Mouse (Mus musculus): ENCODE data around the gene Gm38392. TPM values are rescaled to one million over a fixed set of nuclear protein-coding genes. Genes with fewer than 3 reads are reported as not detected.

The Gm38392 gene
- polyA plus RNA-seq, 1 experiment from 2014 or later: not detected

- Histone ChIP-seq H3K27ac (no peak overlapping the region), H3K9ac (no peak overlapping the region), H3K4me3 (no peak overlapping the region), H3K36me3 (no peaks in the 10 kb centered on the region), H3K4me2 (no peak overlapping the region), H3K9me3 (replicated peaks) (no peaks in the 10 kb centered on the region), H3K4me1 (replicated peaks) (peaks cover 11% of the 10 kb centered on the region), H3K27me3 (peaks cover 100% of the 10 kb centered on the region)
- 5% methylated on average over 7 of the region's 7 CpGs for WGBS
- no peak for ATAC-seq (replicated peaks; ENCODE audit: insufficient number of reproducible peaks, insufficient read depth, low FRiP score, low read depth)
Measured at GRCm38 (mm10) chr3:88203999-88204700, 82.9 kb downstream of the Gm38392 start.

GRCm38 (mm10) chr3:88203456-88203855 is 83.6 kb downstream of the Gm38392 start:
- no peak overlapping the region for H3K27ac ChIP-seq
- H3K4me1 ChIP-seq (replicated peaks): peaks cover 11% of the 10 kb centered on the region
- H3K27me3 ChIP-seq: peaks cover 100% of the 10 kb centered on the region
- H3K9me3 ChIP-seq (replicated peaks): no peaks in the 10 kb centered on the region
- H3K4me3 ChIP-seq: no peak overlapping the region
- ATAC-seq (replicated peaks; ENCODE audit: insufficient number of reproducible peaks, insufficient read depth, low FRiP score, low read depth): no peak
- no peak overlapping the region for H3K9ac ChIP-seq
- H3K36me3 ChIP-seq: no peaks in the 10 kb centered on the region
- 15% methylated on average over 5 of the region's 5 CpGs for WGBS
- H3K4me2 ChIP-seq: no peak overlapping the region

- Histone ChIP-seq H3K36me3 (no peaks in the 10 kb centered on the region), H3K4me1 (replicated peaks) (peaks cover 11% of the 10 kb centered on the region), H3K9ac (no peak overlapping the region), H3K4me2 (no peak overlapping the region), H3K27ac (no peak overlapping the region), H3K9me3 (replicated peaks) (no peaks in the 10 kb centered on the region), H3K27me3 (peaks cover 100% of the 10 kb centered on the region), H3K4me3 (no peak overlapping the region)
- 6% methylated on average over 6 of the region's 6 CpGs for WGBS
- ATAC-seq (replicated peaks; ENCODE audit: insufficient number of reproducible peaks, insufficient read depth, low FRiP score, low read depth): no peak
Measured at GRCm38 (mm10) chr3:88202986-88203385, 84.0 kb downstream of the Gm38392 start.

- Histone ChIP-seq H3K36me3 (no peaks in the 10 kb centered on the region), H3K4me2 (no peak overlapping the region), H3K9ac (no peak overlapping the region), H3K4me1 (replicated peaks) (peaks cover 11% of the 10 kb centered on the region), H3K9me3 (replicated peaks) (no peaks in the 10 kb centered on the region), H3K27ac (no peak overlapping the region), H3K27me3 (peaks cover 100% of the 10 kb centered on the region), H3K4me3 (no peak overlapping the region)
- ATAC-seq (replicated peaks; ENCODE audit: insufficient number of reproducible peaks, insufficient read depth, low FRiP score, low read depth): no peak
- 19% methylated on average over 5 of the region's 5 CpGs for WGBS
Measured at GRCm38 (mm10) chr3:88201640-88202039, 85.4 kb downstream of the Gm38392 start.

- Histone ChIP-seq H3K36me3 (no peaks in the 10 kb centered on the region), H3K27me3 (peaks cover 98% of the 10 kb centered on the region), H3K4me1 (replicated peaks) (peaks cover 11% of the 10 kb centered on the region), H3K9me3 (replicated peaks) (no peaks in the 10 kb centered on the region), H3K4me3 (peak overlapping the region; percentile 44), H3K4me2 (peak overlapping the region; percentile 65), H3K9ac (0 out of 2 replicates have a peak overlapping the region, but pooled peaks have one; percentile 5), H3K27ac (no peak overlapping the region)
- no peak for ATAC-seq (replicated peaks; ENCODE audit: insufficient number of reproducible peaks, insufficient read depth, low FRiP score, low read depth)
- 1% methylated on average over 36 of the region's 37 CpGs for WGBS
Measured at GRCm38 (mm10) chr3:88200972-88201330, 86.1 kb downstream of the Gm38392 start.

GRCm38 (mm10) chr3:88200161-88200971 is 86.6 kb downstream of the Gm38392 start:
- H3K4me1 ChIP-seq (replicated peaks): peaks cover 11% of the 10 kb centered on the region
- no peak overlapping the region for H3K27ac ChIP-seq
- H3K4me3 ChIP-seq: peak overlapping the region; percentile 44
- H3K36me3 ChIP-seq: no peaks in the 10 kb centered on the region
- H3K27me3 ChIP-seq: peaks cover 98% of the 10 kb centered on the region
- H3K9ac ChIP-seq: 0 out of 2 replicates have a peak overlapping the region, but pooled peaks have one; percentile 5
- no peak for ATAC-seq (replicated peaks; ENCODE audit: insufficient number of reproducible peaks, insufficient read depth, low FRiP score, low read depth)
- peak overlapping the region; percentile 65 for H3K4me2 ChIP-seq
- under 1% methylated on average over 61 of the region's 61 CpGs for WGBS
- H3K9me3 ChIP-seq (replicated peaks): no peaks in the 10 kb centered on the region

- Histone ChIP-seq H3K4me1 (replicated peaks) (peaks cover 11% of the 10 kb centered on the region), H3K9me3 (replicated peaks) (no peaks in the 10 kb centered on the region), H3K27ac (no peak overlapping the region), H3K9ac (no peak overlapping the region), H3K27me3 (peaks cover 95% of the 10 kb centered on the region), H3K36me3 (no peaks in the 10 kb centered on the region), H3K4me3 (no peak overlapping the region), H3K4me2 (no peak overlapping the region)
- no peak for ATAC-seq (replicated peaks; ENCODE audit: insufficient number of reproducible peaks, insufficient read depth, low FRiP score, low read depth)
- 44% methylated on average over 2 of the region's 2 CpGs for WGBS
Measured at GRCm38 (mm10) chr3:88199541-88200110, 87.4 kb downstream of the Gm38392 start.

GRCm38 (mm10) chr3:88198505-88199020 is 88.4 kb downstream of the Gm38392 start:
- no peak overlapping the region for H3K4me2 ChIP-seq
- 7% methylated on average over 9 of the region's 9 CpGs for WGBS
- H3K4me3 ChIP-seq: no peak overlapping the region
- H3K9ac ChIP-seq: no peak overlapping the region
- H3K27ac ChIP-seq: no peak overlapping the region
- no peak for ATAC-seq (replicated peaks; ENCODE audit: insufficient number of reproducible peaks, insufficient read depth, low FRiP score, low read depth)
- H3K27me3 ChIP-seq: peaks cover 95% of the 10 kb centered on the region
- no peaks in the 10 kb centered on the region for H3K36me3 ChIP-seq
- no peaks in the 10 kb centered on the region for H3K9me3 ChIP-seq (replicated peaks)
- peaks cover 11% of the 10 kb centered on the region for H3K4me1 ChIP-seq (replicated peaks)

- Histone ChIP-seq H3K27me3 (peaks cover 95% of the 10 kb centered on the region), H3K4me1 (replicated peaks) (peaks cover 11% of the 10 kb centered on the region), H3K9ac (no peak overlapping the region), H3K36me3 (no peaks in the 10 kb centered on the region), H3K4me3 (no peak overlapping the region), H3K4me2 (no peak overlapping the region), H3K9me3 (replicated peaks) (no peaks in the 10 kb centered on the region), H3K27ac (no peak overlapping the region)
- no peak for ATAC-seq (replicated peaks; ENCODE audit: insufficient number of reproducible peaks, insufficient read depth, low FRiP score, low read depth)
- 18% methylated on average over 10 of the region's 10 CpGs for WGBS
Measured at GRCm38 (mm10) chr3:88197741-88198504, 89.1 kb downstream of the Gm38392 start.

Measured in heart, embryonic 15.5 days (tissue).